Mouse (Mus musculus): ENCODE data around the gene Dnttip1.

GRCm38 (mm10) chr2:164815821-164816220 is 70.0 kb downstream of the Dnttip1 start:
- TF ChIP-seq CTCF (IDR thresholded peaks at IDR 0.05; ENCODE audit: control insufficient read depth, insufficient read depth, insufficient read length): no peak
- TF ChIP-seq MAX (IDR thresholded peaks at IDR 0.05): no peak
- TF ChIP-seq CEBPB (IDR thresholded peaks at IDR 0.05; ENCODE audit: low read depth): no peak
